Mouse (Mus musculus) heart, adult 9 months (tissue): ENCODE data around the gene Olfr49.

Experiments used
- DNase-seq, 2 experiments: peaks; one replicate each; pipeline ENCODE4 v3.0.0; 2022; ENCODE audit warnings: low spot score in 2 of 2

Gene Olfr49

DNA sequence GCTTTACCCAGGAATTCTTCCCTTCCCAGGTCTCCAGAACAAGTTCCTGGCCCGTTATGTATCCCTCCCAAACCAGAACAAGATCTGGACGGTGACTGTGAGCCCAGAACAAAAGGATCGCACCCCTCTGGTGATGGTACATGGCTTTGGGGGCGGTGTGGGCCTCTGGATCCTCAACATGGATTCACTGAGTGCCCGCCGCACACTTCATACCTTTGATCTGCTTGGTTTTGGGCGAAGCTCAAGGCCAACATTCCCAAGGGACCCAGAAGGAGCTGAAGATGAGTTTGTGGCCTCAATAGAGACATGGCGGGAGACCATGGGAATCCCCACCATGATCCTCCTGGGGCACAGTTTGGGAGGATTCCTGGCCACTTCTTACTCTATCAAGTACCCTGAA is 22.1 kb downstream of the Olfr49 start:
- no peak for DNase-seq

DNA sequence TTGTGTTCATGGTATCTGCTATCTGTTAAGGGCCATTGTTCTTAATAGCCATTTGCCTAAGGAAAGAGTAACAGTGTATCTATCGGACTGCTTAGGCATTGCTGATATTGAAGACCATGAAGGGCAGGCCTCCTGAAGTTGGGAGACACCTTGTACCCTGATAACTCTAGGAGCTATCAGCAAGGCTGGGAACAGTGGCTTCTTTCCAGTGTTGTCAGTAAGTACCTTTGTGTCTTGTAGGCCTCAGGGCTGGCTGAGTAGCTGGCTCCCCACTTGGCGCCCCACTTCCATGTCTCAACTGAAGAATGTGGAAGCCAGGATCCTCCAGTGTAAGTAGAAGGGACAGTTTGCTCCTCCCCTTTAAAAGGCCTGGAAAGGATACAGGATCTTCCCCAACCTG is 23.4 kb downstream of the Olfr49 start:
- no peak for DNase-seq

DNA sequence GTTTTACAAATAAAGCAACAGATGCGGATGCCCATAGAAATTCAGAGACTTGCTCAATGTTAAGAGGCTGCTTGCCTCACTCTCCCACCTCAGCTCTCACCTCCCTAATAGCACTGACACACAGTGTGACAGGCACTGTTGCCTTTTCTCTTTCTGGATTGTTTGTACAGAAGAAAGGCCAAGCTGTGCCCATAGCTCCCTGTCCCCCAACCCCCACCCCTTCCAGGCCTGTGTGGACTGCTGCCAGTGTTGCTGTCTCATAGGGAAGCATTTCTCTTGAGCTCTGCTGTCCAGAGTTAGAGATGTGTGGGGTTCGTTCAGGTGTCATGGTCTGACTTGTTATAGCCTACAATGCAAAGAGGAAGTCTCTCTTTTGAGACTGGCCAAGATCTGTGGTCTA is 24.5 kb downstream of the Olfr49 start:
- no peak for DNase-seq

DNA sequence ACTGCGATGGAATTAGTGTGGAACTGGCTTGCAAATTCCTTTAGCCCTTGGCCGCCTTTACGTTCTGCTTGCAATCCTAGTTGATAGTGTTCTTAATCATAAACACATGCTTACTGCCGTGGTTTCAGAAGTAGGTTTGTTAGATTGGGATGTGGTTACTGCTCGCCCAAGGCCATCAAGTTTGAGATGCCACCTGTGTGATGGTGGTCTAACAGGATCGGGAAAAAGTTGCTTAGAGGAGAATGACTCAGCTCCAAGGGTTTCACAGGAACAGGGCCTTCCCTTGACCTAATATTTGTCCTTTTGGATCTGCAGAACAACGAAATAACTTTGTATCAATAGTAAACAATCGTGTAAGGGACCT is 25.0 kb downstream of the Olfr49 start:
- no peak for DNase-seq

DNA sequence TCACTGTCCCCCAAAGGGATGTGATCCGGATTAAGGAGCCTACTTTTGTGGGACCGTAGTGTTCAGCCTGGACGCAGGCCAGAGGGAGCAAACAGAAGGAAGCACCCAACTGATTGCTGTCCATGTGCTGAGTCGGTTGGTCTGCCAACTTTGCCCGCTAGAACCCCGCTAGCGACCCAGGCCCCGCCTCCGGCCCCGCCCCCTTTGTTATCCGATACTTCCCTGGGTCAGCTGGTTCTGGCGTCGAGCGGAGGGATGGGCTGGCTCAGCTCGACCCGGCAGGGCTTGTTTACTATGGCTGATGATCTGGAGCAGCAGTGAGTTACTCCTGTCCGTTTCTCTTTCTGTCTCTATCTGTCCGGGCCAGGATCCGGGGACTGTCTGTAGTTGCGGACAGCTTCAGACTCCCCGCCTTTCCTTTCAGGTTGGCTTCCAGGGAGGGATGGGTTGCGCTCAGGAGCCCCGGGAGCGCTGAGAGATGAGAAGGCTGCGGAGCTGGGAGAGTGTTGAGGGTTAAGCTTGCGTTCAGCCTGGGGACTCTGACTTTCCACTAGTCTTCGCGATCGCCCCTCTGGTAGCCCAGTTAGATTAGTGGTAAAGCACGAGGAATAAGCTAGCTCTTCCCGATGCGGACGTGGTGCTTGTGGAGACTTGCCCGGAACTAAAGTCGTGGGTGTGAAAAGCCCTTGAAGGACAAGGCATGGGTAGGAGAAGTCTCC is 25.6 kb downstream of the Olfr49 start:
- peak; percentile 92 to 94 for DNase-seq

DNA sequence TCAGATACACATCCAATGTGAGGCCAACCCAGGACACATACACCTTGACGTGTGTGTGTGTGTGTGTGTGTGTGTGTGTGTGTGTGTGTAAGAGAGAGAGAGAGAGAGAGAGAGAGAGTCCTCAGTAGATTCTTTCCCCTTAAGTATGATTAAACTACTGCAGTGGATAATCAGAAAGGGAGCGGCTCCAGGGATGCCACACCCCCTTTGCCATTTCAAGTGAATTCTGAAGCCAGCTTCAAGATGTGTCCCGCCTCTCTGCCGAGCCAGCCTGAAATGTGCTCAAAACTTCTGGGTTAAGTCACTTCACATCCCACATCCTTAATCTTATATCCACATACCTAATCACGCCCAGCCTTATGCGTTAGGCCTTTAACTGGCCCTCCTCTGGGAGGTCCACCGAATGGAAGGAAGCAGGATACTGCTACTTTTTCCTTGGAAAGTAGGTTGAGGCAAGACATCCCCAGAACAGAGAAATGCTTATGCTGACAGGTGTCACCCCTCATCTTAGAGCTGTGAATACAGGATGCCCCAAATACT is 26.5 kb downstream of the Olfr49 start:
- DNase-seq = no peak

DNA sequence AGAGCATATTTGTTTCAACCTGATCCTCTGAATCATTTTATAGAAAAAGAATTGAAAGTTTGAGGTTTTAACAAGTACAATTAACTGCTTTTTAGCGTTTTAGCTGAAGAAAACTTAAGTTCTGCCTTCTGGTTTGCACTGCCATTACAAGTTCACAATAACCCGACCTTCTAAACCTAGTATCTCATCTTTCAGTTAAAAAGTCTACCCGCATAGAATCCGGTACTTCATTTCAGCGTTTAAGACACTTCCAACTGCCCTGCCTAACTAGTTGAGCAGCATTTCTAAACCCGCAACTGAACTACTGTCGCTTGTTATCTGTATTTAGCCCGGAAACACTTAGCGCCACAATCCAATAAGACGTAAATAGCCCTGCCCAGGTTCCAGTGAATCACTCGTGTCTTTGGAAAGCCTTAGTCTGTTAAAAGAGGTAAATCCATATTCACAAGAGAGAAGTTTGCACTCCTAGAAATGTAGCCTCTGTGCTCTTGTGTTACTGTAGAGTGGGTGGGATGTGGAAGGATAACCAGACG is 30.0 kb downstream of the Olfr49 start:
- no peak for DNase-seq

DNA sequence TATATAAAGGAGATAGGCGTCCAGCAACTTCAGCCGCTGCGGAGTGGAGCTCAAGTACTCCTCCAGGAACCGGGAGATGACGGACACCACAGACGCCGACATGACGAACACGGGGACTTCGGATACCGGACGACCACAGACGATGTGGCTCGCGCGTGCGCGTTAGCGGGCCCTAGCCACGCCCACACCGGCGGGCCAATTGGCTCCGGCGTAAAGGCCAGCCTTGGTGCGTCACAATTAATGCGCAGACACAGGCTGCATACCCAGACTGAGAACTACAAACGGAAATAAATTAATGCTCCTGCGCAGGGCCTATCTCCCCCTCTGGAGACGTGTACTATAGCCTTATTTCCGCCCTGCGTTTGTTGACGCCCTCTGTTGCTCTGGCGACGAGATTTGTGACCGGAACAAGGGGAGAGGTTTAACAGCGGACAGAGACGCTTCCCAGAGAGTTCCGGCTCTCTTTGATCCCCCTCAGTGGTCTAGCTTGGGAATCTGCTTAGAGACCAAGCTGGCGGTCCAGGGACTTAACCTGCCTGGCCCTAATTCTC is 30.9 kb downstream of the Olfr49 start, which contains the start of the genes Dad1 and Abhd4:
Gene Dad1, minus strand, starts transcription at position 364 of the 551 bp plus-strand sequence.
Gene Abhd4, plus strand, starts transcription at position 448 of the 551 bp plus-strand sequence.
- peak; percentile 98 for DNase-seq

DNA sequence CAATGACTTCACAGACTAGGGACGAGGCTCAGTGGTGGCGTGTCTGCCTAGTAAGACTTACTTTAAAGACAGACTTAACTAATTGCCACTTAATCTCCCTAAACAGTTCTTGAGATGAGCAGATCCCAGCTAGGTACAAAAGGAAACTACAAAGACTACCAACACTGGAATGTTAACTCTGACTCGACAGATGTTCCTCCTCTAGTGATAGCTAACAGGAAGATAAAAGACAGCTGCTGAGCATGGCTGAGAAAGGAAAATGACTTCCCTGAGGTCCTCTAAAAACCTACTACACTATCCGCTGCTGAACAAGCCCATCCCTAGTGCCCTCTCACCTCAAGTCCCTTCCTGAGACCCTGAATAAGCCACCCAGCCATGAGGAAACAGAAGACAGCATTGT is 34.6 kb downstream of the Olfr49 start:
- DNase-seq = no peak

DNA sequence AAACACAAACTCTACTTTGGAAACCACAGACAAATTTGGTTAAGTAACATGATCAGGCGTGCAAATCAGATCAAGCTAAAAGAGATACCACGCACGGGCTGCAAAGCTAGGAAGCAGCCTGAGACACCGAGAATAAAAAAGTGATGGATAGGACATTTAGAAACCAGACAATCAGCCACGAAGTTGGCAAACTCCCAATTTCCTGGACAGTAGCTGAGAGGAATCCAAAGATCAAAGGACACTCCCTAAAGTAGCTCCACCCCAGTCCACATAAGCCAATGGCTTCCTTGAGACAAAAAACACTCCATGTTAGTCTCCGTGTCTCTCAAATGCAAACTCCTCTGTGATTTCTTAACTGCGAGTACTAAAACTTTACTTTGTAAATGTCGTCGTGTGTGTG is 35.4 kb downstream of the Olfr49 start:
- DNase-seq = no peak

DNA sequence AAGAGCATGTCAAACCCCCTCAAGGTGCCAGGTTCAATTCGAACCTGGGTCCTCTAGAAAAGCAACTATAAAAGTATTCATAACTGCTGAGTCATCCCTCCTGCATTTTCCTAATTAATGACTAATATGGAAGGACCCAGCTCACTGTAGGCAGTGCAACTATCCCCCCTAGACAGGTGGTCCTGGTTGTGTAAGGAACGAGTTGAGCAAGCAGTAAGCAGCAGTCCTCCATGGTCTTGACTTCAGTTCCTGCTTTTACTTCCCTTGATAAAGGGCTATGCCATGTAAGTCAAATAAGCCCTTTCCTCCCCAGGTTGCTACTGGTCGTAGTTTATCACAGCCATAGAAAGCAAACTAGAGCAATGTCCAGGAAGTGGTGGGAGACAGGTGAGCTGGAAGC is 38.5 kb downstream of the Olfr49 start:
- DNase-seq = no peak

DNA sequence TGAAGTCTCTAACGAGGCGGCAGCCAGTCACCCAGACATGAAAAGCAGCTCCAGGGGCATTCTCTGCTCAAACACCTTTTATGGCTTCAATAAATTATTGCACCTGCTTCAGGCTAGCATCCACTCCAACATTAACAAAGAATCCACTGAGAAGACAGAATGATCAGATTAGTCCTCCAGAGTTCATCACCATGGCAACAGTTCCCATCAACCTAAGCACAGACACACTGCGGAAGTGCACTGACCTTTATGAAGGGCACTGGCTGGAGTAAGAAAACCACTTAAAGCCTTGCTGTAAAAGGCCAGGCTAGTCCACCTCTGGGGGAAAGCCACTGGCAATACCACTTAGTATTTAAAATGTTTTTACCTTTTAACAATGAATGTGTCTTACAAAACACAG is 40.6 kb downstream of the Olfr49 start:
- no peak for DNase-seq

DNA sequence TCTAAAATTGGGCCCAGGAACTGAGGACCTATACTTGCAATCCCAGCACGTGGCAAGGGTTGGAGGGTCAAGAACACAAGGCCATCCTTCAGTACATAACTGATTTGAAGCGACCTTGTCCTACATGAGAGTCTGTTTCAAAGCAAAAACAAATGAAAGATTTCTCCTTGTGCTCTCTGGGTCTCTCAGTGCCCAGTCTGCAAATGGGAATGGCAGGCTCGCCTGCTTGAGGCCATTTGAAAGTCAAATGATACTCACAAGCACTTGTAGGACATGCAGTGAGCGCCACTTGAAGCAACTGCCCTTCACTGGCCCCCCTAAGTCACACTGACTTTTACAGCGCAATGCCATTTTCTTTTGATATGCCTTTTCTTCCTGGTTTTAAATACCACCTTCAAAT is 44.2 kb downstream of the Olfr49 start:
- DNase-seq = no peak

DNA sequence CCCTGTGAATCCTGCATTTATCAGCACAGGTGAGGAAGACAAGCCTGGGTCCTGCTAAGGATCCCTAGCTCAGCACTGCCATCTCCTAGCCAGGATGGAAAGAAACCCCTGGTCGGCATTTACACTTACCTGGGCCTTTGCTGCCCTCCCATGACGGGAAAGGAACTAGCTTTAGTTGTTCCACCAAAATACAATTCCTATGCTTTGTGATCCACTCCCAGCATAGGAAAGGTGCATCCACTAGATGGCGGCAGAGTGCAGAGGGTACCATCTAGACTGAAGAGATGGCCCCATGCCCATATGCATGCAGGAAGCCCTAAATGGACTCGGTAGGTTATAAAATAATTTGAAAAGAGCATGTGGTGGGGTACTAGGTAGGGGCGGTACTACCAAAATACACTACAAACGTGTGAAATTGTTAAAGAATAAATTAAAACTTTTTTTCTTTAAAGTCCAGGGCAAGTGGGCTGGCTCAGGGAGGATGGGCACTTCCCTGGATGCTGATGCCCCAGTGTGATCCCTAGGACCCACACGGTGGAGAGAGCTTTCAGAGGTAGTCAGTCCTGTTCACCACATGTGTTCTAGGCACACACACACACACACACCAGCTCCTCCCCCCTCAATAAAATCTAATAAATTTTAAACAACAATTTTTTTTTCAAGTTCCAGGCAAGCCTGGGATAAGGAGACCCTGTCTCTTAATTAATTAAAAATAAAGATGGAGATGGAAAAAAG is 45.6 kb downstream of the Olfr49 start:
- peak; percentile 60 to 75 for DNase-seq

DNA sequence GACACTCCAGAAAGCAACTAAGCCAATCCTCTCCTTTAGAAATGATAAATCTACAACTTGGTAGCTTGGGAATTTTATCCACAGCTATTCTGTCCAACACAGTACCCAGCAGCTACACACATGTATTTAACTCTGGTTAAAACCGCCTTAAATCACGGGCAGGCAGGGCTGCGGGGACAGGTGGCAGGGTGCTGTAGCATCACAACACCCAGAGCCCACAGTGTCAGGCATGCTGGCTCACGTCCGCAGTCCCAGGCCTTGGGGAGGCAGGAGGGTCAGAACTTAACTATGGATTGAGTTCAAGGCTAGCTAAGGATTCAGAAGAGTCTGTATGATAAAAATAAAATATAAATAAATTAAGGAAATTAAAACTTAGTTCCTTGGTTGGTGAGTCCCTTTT is 47.9 kb downstream of the Olfr49 start:
- no peak for DNase-seq

DNA sequence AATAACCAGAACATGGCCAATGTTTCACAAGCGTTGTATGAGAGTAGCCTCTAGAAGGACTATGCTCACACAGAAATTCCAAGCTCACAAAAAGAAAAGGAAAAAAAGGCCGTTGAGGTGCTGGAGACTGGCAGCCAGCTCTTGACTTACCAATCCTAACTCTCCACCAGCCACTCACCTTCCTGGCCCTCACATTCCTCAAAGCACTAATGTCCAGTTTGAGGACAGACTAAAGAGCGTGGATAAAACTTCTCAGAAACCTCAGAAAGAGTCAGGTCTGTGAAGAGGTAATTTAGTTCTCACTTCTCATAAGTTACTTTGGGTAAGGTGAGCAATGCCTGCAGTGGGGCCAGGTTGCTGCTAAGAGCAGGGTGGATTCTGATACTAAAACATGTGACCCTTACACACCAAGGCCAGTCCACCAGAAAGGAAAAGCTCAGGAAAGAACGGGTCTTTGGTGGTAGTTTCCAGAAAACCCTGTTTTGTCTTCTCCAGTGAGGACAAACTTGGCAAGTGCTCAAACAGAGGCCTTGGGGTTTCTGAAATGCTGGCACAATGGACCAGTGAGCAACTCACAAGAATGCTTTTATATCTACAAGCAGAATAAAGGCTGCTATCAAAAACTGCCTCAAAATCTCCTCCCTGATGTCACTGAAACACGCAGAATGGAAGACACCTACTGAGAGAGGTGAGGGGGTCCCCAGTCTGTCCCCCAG is 48.8 kb downstream of the Olfr49 start:
- no peak for DNase-seq

DNA sequence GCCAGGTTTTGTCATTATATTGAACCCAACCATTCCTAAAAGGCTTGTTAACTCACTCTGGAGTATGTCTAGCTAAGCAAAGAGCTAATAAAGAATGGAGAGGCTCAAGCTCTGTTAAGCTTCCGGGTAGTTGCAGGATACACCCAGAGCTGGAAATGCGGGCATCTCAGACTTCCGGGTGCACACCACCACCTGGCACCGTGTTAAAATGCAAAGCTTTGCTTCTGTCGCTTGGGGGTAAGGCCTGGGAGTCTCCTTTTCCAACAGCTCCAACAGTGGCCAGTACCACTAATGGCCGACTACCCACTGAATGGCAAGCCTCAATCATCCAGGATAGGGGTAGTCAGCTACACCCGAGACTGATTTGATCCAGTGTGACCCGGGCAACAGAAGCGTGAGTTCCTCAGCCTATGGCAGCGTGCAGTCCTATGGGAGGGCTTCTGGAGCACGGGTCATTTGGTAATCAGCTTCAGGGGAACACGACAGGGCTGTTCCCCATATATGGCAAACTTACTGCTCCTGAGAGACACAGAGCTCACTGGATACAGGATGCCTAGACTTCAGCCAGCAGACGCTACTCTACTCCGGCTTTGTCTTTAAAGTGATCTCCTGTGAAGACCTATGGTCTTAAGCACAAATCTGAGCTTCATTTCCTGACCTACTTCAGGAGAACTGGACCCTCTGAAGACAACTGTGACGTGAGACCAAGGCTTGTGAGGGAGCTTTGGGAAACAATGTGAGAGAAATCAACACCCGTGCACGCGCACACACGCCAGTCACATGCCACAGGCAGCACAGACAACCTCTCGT is 50.3 kb downstream of the Olfr49 start:
- DNase-seq = no peak

DNA sequence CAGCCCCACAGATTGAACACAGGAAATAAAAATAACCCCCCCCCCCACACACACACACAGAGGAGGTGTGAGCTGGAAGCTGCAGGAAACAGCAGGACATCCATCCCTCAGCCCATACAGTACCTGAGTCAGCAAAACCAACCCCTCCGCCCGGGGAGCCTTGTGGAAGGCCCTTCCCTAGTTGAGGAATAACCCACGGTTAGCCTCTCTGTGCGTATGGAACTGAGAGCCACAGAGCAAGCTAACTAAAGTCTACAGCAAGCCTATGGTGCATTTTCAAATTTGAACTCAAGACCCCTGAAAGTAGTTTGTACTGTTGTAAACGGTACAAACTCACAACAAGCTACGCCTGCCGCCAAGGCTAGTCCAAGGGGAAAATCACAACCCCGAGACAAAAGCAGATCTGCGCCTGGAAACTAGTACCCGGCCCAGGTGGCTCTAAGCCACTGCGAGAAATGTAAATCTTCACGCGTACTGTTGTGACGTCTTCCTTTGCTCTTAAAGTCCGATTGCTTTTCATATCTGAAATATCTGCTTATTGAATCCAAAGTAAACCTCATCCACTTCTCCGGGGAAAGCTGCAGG is 51.1 kb downstream of the Olfr49 start:
- no peak for DNase-seq

DNA sequence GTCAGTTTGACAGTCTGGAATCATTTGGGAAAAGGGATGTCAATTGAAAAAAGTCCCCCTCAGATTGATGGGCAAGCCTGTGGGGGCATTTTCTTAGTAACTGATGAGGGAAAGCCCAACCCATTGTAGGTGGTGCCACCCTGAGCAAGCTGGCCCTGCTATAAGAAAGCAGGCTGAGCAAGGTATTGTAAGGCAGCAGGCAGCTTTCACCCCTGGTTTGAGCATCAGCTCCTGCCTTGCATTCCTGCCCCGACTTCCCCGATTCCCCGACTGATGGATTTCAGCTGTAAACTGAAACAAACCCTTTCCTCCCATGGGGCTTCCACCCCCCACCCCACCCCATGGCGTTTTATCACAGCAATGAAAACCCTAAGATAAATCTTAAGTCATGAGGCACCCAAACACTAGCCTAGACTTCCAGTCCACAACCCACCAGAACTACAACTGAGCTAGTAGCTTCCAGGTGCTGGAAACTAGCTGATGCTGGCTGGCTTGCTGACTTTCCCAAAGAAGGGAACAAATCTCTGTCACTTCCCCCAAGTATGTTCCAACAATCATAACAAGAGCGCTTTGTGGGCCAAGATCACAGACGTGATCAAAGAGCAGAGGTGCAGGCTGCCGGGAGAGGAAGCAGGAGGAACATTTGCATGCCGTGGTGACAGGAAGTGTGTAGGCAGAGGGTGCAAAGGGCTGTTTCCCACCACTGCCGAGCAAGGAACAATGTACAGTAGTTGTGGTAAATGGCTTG is 51.8 kb downstream of the Olfr49 start:
- peak; percentile 48 to 79 for DNase-seq

DNA sequence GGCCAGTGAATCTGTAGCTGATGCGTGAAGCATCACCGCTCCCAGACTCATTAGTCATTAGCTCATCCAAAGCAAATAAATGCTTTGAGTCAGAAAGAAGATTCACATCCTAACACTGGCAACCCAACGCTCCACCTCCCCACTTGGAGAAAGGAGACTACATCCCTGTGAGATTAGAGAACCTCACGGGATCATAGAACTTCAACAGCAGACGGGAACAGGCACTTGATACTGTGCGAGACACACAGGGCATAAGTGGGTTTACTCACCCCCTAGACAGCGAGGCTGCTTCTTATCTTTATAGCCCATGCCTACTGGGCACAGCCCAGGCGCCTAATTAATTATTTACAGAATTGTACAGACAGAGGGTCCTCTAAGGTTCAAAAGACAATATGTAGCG is 52.6 kb downstream of the Olfr49 start:
- DNase-seq = no peak
